Mouse (Mus musculus) megakaryocyte, embryonic 14.5 days (primary cell): ENCODE results near the gene Aldh3a2.

Experiments
- FLI1 ChIP-seq: IDR thresholded peaks from 2 replicates; pipeline ENCODE4 v1.6.1; 2012; ENCODE audit warnings: low read length, inconsistent platforms, mixed read lengths
- GATA1 ChIP-seq: IDR thresholded peaks from 3 replicates; pipeline ENCODE4 v1.6.1; 2012; ENCODE audit warnings: mixed read lengths, low read length, inconsistent platforms, borderline replicate concordance

DNA sequence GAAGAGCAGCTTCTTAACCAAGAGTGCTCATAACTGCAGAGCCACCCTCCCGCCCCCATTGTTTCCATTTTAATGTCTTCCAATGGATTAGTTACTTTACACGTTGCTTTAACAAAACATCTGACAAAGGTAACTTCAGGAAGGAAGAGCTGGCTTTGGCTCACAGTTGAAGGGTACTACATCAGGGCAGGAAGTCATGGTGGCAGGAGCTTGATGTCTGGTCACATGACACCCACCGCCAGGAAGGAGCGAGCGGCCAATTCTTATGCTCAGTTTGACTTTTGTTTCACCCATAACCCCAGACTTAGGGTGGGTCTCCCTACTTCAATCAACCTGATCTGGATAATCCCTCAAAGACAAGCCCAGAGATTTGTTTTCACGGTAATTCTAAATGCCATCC, 8.2 kb downstream of the Aldh3a2 start:
- TF ChIP-seq GATA1 (no peak), FLI1 (no peak)
